Mouse (Mus musculus): Measurements from ENCODE around the gene Akap13. TPM values are rescaled to one million over a fixed set of nuclear protein-coding genes. Genes with fewer than 3 reads are reported as not detected.
A peak's percentile ranks its signal among the peaks of the same experiment; 100 is the strongest.

Akap13 gene
- polyA plus RNA-seq, 1 experiment: 13.5 TPM

DNA sequence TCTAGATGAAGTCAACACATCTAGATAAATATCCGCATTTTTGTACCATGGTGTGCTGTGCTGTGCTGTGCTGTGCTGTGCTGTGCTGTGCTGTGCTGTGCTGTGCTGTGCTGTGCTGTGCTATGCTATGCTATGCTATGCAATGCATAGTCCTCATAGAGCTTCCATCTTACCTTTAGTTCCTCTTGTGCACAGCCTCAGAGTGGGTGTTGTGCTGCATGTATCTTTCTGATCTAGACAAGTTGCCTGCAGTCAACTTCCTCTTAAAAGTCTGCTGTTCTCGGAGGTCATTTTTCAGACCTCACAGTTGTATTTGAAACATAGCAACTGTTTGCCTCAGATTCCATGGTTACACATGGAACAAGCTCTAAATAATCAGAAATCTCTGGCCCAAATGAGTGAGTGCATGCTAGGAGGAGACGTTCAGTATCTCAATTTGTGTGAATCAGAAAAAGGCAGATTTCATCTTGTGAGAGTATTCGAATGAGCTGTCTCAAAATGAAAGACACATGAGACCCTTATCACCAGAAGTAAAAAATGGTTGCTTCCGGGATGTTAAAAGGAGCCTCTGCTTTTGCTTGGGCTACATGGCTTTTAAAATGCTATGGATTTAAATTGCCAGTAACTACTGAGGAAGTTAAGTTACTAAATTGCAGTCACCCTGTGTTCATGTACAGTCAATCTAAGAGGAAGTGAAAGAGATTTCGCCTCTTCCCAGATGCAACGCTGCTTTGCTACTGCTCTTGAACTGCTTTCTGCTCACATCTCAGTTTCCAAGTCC is 230.9 kb downstream of the Akap13 start:
- H3K27ac ChIP-seq (ENCODE audit: insufficient read depth, low read length): 0 out of 2 replicates have a peak overlapping the region, but pooled peaks have one; percentile 50

DNA sequence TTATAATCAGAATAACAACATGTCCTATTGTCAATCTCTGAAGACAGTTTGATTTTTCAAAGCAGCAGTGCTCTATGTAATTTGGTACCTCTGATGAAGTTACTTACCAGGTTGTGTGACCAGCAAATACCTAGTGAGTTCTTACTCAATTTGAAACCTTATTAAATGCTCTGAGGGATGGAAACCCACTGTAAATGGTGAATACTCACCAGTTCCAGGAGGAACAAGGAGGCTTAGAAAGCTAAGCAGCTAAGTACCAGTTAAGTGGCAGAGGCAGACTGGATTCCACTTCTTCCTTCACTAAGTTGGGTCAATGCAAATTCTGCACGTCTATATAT is 231.5 kb downstream of the Akap13 start:
- Histone ChIP-seq H3K27ac (ENCODE audit: insufficient read depth, low read length) (no peak overlapping the region), H3K4me3 (ENCODE audit: insufficient read depth, low read length) (no peak overlapping the region), H3K4me1 (ENCODE audit: control insufficient read depth, insufficient read depth, low read length) (no peaks in the 10 kb centered on the region)
- TF ChIP-seq POLR2A (IDR thresholded peaks at IDR 0.05; ENCODE audit: extremely low read depth, insufficient read depth, low read length) (no peak), CTCF (IDR thresholded peaks at IDR 0.05; ENCODE audit: extremely low read depth, insufficient read depth, low read length) (no peak)

More for the DNA sequence above, 230.9 kb downstream of the Akap13 start:
- TF ChIP-seq POLR2A (IDR thresholded peaks at IDR 0.05; ENCODE audit: extremely low read depth, insufficient read depth, low read length) (no peak), CTCF (IDR thresholded peaks at IDR 0.05; ENCODE audit: extremely low read depth, insufficient read depth, low read length) (no peak)
- no peaks in the 10 kb centered on the region for H3K4me1 ChIP-seq (ENCODE audit: control insufficient read depth, insufficient read depth, low read length)
- no peak overlapping the region for H3K4me3 ChIP-seq (ENCODE audit: insufficient read depth, low read length)

DNA sequence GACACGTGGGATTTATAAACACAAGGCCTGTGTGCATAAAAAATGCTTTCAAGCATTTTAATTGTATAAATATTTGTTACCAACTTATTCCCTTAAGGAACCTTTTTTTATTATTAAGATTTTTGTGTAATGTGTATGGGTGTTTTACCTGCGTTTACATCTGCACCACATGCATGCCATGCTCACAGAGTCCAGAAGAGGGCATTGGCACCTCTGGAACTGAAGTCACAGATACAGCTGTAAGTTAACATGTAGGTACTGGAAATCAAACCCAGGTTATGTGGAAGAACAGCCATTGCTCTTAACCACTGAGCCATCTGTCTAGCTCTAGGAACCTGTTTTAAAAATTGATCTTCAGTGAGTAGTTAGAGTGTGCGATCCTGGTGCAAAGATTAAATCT is 232.8 kb downstream of the Akap13 start:
- Histone ChIP-seq H3K27ac (ENCODE audit: insufficient read depth, low read length) (no peak overlapping the region), H3K4me3 (ENCODE audit: insufficient read depth, low read length) (no peak overlapping the region), H3K4me1 (ENCODE audit: control insufficient read depth, insufficient read depth, low read length) (no peaks in the 10 kb centered on the region)
- TF ChIP-seq CTCF (IDR thresholded peaks at IDR 0.05; ENCODE audit: extremely low read depth, insufficient read depth, low read length) (no peak), POLR2A (IDR thresholded peaks at IDR 0.05; ENCODE audit: extremely low read depth, insufficient read depth, low read length) (no peak)

GRCm38 (mm10) chr7:75694777-75695176 is 239.4 kb downstream of the Akap13 start:
- TF ChIP-seq POLR2A (IDR thresholded peaks at IDR 0.05; ENCODE audit: extremely low read depth, insufficient read depth, low read length) (no peak), CTCF (IDR thresholded peaks at IDR 0.05; ENCODE audit: extremely low read depth, insufficient read depth, low read length) (no peak)
- Histone ChIP-seq H3K27ac (ENCODE audit: insufficient read depth, low read length) (no peak overlapping the region), H3K4me1 (ENCODE audit: control insufficient read depth, insufficient read depth, low read length) (no peaks in the 10 kb centered on the region), H3K4me3 (ENCODE audit: insufficient read depth, low read length) (no peak overlapping the region)

DNA sequence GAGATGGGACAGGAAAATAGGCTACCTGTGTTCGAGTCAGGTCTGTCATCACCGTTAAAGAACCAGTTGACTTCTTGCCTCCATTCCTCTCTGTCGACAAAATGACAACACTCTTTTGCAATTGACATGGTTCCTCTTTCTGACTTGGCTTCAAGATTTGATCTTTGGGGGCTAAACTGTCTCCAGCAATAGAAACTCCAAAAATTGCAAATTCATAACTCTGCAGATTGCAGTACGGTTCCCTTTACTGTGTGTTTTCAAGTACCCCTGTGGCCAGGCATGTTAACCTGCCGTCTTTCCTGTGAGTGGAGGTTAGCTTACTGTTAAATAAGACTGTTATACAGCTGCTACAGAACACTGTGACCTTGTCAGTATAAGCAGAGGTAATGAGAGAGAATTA is 244.5 kb downstream of the Akap13 start:
- Histone ChIP-seq H3K4me1 (ENCODE audit: control insufficient read depth, insufficient read depth, low read length) (no peaks in the 10 kb centered on the region), H3K27ac (ENCODE audit: insufficient read depth, low read length) (no peak overlapping the region), H3K4me3 (ENCODE audit: insufficient read depth, low read length) (no peak overlapping the region)
- no peak for TF ChIP-seq POLR2A (IDR thresholded peaks at IDR 0.05; ENCODE audit: extremely low read depth, insufficient read depth, low read length)
- no peak for TF ChIP-seq CTCF (IDR thresholded peaks at IDR 0.05; ENCODE audit: extremely low read depth, insufficient read depth, low read length)

DNA sequence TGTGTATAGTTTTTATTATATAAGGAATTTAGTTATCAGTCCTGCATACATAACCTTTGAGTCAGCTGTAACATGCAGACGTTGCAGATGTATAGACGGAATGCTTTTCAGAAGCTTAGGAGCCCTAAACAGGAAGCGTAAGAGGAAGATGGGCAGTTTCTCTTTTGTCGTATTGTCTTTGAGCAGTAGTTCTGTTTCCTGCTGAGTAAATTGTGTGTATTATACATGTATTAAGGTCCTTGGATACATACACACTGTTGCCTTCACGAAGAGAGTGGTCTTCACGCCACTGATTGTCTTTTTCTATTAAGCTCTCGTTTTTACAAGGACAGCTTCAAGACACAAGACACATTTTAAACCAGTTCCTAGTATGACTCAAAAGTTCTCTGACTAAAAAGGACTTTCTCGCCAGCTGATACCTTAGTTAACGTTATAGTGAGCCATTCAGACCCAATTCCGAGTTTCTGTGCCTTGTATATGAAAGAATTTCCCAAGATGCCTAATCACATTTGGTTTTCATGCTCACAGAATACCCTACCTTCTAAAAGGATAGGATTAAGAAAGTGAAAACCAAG is 245.5 kb downstream of the Akap13 start:
- Histone ChIP-seq H3K4me3 (ENCODE audit: insufficient read depth, low read length) (no peak overlapping the region), H3K4me1 (ENCODE audit: control insufficient read depth, insufficient read depth, low read length) (no peaks in the 10 kb centered on the region), H3K27ac (ENCODE audit: insufficient read depth, low read length) (no peak overlapping the region)
- no peak for TF ChIP-seq POLR2A (IDR thresholded peaks at IDR 0.05; ENCODE audit: extremely low read depth, insufficient read depth, low read length)

GRCm38 (mm10) chr7:75701761-75702160 is 246.4 kb downstream of the Akap13 start:
- Histone ChIP-seq H3K27ac (ENCODE audit: insufficient read depth, low read length) (no peak overlapping the region), H3K4me1 (ENCODE audit: control insufficient read depth, insufficient read depth, low read length) (no peaks in the 10 kb centered on the region), H3K4me3 (ENCODE audit: insufficient read depth, low read length) (no peak overlapping the region)
- TF ChIP-seq CTCF (IDR thresholded peaks at IDR 0.05; ENCODE audit: extremely low read depth, insufficient read depth, low read length) (no peak), POLR2A (IDR thresholded peaks at IDR 0.05; ENCODE audit: extremely low read depth, insufficient read depth, low read length) (no peak)

- TF ChIP-seq POLR2A (IDR thresholded peaks at IDR 0.05; ENCODE audit: extremely low read depth, insufficient read depth, low read length): no peak
- no peak overlapping the region for H3K27ac ChIP-seq (ENCODE audit: insufficient read depth, low read length)
- no peaks in the 10 kb centered on the region for H3K4me1 ChIP-seq (ENCODE audit: control insufficient read depth, insufficient read depth, low read length)
- H3K4me3 ChIP-seq (ENCODE audit: insufficient read depth, low read length): no peak overlapping the region
These were observed 247.0 kb downstream of the Akap13 start for GRCm38 (mm10) chr7:75702368-75702767.

DNA sequence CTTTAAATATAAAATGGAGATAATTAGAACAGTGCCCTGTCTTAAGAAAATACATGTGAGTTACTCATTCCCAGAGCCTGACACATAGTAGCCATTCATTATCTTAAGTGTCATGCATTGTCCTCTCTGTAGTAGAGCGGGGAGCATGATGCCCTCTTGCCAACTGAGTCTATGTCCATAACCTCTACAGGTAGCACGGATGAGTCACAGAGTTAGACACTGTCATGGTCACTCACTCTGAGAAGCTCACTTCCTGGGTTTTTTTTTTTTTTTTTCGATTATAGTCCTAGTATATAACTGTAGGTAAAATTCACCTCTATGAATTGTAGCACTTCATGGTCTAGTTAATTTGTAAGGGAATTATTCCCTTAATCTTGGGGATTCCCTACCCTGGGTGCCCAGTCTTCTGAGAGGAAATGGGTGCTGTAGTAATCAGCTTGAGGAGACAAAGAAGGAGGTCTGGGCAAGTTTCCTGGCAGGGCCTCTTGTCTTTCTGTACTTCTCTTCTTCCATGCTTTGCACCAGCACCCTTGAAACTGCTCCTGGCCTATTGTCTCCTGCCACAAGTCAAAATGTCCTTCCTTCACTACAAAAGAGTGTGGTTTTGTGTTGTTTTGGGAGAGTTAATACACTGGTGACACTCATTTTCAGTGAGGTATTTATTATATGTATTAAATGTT is 247.8 kb downstream of the Akap13 start:
- no peak for TF ChIP-seq POLR2A (IDR thresholded peaks at IDR 0.05; ENCODE audit: extremely low read depth, insufficient read depth, low read length)
- no peak for TF ChIP-seq CTCF (IDR thresholded peaks at IDR 0.05; ENCODE audit: extremely low read depth, insufficient read depth, low read length)
- no peak overlapping the region for H3K4me3 ChIP-seq (ENCODE audit: insufficient read depth, low read length)
- H3K27ac ChIP-seq (ENCODE audit: insufficient read depth, low read length): no peak overlapping the region
- H3K4me1 ChIP-seq (ENCODE audit: control insufficient read depth, insufficient read depth, low read length): no peaks in the 10 kb centered on the region

DNA sequence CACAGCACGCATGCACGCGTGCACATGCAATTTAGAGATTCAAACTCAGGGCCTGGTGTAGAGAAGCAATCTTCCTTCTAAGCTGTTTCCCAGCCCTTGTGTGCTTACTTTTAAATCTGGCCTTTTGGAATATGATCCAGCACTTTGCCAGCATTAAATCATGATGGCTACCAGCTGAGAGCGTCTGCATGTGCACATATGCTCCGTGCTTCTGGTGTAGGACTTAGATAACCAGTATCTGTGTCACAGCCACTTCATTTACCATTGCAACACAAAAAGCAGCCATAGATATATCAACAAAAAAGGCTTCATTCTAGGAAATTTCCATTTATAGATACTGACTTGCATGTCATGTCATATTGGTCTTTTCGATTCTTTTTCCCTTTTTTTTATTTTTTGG is 249.5 kb downstream of the Akap13 start:
- TF ChIP-seq POLR2A (IDR thresholded peaks at IDR 0.05; ENCODE audit: extremely low read depth, insufficient read depth, low read length) (no peak), CTCF (IDR thresholded peaks at IDR 0.05; ENCODE audit: extremely low read depth, insufficient read depth, low read length) (no peak)
- Histone ChIP-seq H3K27ac (ENCODE audit: insufficient read depth, low read length) (no peak overlapping the region), H3K4me3 (ENCODE audit: insufficient read depth, low read length) (no peak overlapping the region), H3K4me1 (ENCODE audit: control insufficient read depth, insufficient read depth, low read length) (no peaks in the 10 kb centered on the region)

Measured in cortical plate, adult 2 months (tissue).